Mouse (Mus musculus) testis, adult 2 months (tissue): ENCODE results near the gene Mob3b.

Experiments used
- CTCF ChIP-seq: fragments of 200-500 bp; IDR thresholded peaks from 2 replicates; pipeline ENCODE4 v1.5.1; 2012; ENCODE audit warnings: low read depth, mild to moderate bottlenecking, inconsistent platforms, low read length, moderate library complexity; ENCODE audit not compliant: control insufficient read depth, insufficient read depth, insufficient replicate concordance
- POLR2A ChIP-seq: fragments of 200-500 bp; IDR thresholded peaks from 2 replicates; pipeline ENCODE4 v1.6.1; 2012; ENCODE audit warnings: low read depth, mild to moderate bottlenecking, inconsistent platforms, low read length, moderate library complexity; ENCODE audit not compliant: control insufficient read depth

DNA sequence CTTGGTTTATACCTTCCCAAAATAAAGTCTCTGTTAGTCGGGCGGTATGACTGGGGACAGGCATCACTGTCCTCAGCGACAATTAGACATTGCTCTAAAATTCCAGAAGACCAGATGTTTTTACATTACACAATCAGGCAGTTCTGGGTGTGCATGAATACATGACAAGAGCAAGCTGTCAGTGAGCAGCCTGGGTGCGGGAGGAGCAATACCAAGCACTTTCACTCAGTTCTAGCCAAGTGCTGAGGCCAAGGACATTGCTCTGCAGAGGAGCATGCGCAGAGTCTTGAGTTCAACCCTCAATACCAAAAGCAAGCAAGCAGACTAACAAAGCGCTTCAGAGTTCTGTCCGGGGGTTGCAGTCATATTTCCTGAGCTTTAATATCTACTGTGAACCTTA is 249.2 kb downstream of the Mob3b start:
- no peak for TF ChIP-seq POLR2A
- TF ChIP-seq CTCF, result no peak
